Mouse (Mus musculus) telencephalon, adult 2 months (tissue): ENCODE results near the gene Dcaf8.
A peak's percentile ranks its signal among the peaks of the same experiment; 100 is the strongest.

Source experiments
- DNase-seq: peaks from one replicate; pipeline ENCODE4 v3.0.0-alpha.2; 2011; ENCODE audit warnings: low read depth, low spot score

Dcaf8 gene

GRCm38 (mm10) chr1:172194435-172194834 is 46.6 kb downstream of the Dcaf8 start:
- DNase-seq = no peak

GRCm38 (mm10) chr1:172197146-172197545 is 49.3 kb downstream of the Dcaf8 start:
- no peak for DNase-seq

DNA sequence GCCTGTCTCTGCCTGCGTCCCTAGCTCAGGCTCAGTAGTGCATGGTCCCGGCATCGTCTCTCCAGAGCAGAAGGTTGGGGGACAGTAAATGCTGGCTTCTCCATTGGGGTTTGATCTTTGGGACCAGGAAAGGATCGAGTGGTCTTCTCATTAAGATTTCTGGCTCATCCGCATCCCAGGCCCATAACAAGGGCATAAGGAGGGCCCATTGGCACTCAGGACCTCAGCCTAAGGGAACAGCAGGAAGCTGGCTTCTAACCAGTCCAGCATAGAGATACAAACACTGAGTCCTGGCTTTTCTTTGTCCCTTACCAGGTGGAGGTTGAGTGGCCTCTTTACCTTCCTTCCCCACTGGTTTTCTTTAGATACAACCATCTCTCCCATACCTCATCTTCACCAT is 50.0 kb downstream of the Dcaf8 start:
- DNase-seq = no peak

DNA sequence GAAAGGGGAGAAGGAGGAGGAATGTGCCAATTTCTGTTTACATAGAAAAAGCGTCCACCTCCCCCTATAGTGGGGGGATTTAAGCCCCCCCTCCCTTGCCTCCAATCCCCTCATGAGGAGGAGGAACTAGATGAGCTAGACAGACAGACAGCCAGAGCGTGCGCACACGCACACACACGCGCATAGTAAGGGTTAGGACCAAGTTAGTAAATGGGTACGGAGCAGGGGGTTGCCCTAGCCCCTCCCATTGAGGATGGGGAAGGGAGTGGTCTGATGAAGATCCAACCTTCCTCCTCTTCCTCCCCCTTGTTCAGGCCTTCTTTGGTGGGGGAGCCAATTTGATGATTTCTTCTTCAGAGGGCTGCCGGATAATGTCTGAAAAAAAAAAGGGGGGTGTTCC is 50.4 kb downstream of the Dcaf8 start:
- no peak for DNase-seq

DNA sequence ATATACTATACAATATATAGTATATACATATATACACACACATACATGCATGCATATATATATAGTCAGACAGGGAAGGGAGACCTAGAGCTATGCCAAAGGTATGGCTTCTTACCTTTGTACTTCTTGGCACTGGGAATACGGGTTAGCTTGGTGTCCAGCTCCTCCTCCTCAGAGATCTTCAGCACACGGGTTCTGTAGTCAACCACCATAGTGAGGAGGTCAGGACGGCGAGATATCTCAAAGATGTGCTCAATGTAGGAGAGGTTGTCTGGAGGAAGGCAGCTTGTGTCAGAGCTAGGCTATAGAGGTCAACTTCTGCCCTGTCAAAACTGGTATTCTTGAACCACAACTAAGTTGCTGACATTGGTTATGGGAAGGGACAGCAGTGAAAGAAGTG is 51.1 kb downstream of the Dcaf8 start:
- no peak for DNase-seq

GRCm38 (mm10) chr1:172200161-172200560 is 52.3 kb downstream of the Dcaf8 start:
- no peak for DNase-seq

- peak; percentile 85 for DNase-seq
Observed at GRCm38 (mm10) chr1:172200871-172201447, 53.1 kb downstream of the Dcaf8 start.

GRCm38 (mm10) chr1:172201967-172202880 is 54.3 kb downstream of the Dcaf8 start:
- DNase-seq = no peak

GRCm38 (mm10) chr1:172202894-172203522 is 55.1 kb downstream of the Dcaf8 start:
- DNase-seq = no peak

- no peak for DNase-seq
Observed at GRCm38 (mm10) chr1:172203566-172203965, 55.7 kb downstream of the Dcaf8 start.

GRCm38 (mm10) chr1:172204033-172204813 is 56.3 kb downstream of the Dcaf8 start:
- DNase-seq = no peak

GRCm38 (mm10) chr1:172204814-172205740 is 57.2 kb downstream of the Dcaf8 start:
- DNase-seq = no peak

- DNase-seq = no peak
Observed at GRCm38 (mm10) chr1:172205741-172206087, 57.8 kb downstream of the Dcaf8 start.

DNA sequence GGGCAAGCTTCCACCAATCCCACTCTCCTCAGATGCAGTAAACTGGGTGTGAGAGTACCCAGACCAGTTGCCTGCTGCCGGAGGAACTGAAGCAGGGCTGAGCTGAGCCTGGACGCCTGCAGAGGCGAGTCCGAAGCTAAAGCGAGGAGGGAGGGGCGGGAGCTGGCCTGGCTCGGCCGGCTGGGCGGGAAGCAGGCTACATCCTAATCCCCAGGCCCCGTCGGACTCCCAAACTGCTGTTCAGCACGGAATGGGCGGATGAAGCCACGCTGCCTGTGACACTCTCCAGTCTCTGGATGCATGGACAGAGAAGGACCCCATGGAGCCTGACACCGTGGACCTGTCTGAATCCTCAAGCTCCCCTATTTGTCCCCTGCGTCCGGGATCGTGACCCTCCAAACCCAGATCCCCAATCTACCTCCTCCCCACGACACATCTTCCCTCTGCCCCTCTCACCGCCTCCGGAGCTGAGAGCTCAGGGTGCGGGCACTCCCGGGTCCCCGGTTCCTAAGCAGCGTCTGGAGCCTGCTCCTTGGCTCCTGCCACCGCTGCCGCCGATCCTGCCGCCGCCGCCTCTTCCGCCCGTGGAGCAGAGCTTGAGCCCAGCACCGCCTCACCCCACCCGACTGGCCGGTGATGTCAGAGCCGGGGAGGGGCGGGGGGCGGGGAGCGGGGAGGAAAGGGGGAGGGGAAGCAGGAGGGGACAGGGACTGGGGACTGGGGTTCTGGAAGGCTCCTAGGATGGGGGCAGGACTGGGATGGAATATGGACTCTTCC is 58.4 kb downstream of the Dcaf8 start, which contains the start of gene Pea15a:
TSS of gene Pea15a (minus strand) at position 664 of the 777 bp plus-strand sequence.
- no peak for DNase-seq

DNA sequence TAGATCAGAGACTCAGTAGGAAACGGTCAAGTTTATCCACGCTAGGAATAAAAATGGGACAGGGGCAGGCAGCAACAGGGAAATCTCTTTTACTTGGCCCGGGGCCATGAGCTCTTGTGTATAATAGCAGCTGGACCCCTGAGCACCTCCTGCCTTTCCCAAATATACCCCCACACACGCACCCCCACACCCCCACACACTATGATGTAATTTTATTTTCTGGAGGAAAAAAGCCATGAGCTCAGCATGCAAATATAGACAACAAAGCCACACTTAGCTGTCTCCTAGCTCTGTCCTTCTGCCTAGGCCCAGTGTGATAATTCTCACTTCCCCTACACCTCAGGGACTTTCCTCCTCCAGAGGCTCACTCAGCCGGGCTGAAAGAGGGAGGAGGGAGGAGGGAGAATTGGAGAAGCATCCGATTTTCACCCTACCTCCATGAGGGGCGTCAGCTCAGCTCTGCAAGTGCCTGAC is 59.3 kb downstream of the Dcaf8 start:
- DNase-seq = no peak

- no peak for DNase-seq
Observed at GRCm38 (mm10) chr1:172212776-172213175, 64.9 kb downstream of the Dcaf8 start.

GRCm38 (mm10) chr1:172213771-172214170 is 65.9 kb downstream of the Dcaf8 start:
- no peak for DNase-seq

DNA sequence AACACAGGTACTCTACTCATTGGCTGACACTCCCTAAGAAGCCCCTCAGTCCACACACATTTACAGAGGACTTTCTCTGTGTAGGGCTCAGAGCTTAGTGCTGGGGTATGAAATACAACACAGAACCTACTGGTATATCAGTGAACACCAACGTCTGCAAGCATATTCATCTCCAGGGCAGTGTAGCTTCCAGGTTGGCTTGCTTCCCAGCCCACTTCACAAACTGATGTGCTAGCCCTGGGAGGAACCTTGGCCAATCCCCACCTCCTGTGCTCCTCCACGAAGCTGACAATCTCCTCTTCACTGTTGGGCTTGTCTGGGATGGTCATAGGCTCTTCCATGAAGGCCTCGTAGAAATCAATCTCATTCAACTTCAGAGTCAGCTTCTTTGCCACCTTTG is 66.9 kb downstream of the Dcaf8 start:
- DNase-seq = no peak

DNA sequence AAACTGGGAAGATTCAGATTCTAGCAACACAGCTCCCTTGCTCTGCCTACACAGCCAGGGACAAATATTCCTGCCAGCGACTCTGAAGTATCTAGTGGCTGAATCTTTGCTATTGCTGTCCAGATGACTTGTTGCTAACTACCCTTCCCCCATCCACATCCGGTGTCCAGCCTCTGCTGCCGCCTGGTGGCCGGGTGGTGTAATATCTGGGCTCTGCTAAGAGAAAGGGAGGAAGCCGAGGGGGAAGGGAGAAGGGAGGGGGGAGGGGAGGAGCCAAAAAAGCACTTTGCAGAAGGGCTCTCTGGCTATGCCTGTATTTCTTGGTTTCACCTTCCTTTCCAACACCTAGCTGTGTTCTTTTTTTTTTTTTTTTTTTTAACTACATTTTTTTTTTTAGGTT is 69.3 kb downstream of the Dcaf8 start:
- DNase-seq = peak; percentile 88
